Mouse (Mus musculus) c-Kit-negative CD71-positive TER-119-positive erythroid progenitor cells, embryonic 14.5 days (primary cell): ENCODE results near the gene AI464131.

ENCODE experiments used
- DNase-seq: peaks from one replicate; pipeline ENCODE4 v3.0.0-alpha.2; 2013; ENCODE audit warnings: low read depth, low spot score

The AI464131 gene

DNA sequence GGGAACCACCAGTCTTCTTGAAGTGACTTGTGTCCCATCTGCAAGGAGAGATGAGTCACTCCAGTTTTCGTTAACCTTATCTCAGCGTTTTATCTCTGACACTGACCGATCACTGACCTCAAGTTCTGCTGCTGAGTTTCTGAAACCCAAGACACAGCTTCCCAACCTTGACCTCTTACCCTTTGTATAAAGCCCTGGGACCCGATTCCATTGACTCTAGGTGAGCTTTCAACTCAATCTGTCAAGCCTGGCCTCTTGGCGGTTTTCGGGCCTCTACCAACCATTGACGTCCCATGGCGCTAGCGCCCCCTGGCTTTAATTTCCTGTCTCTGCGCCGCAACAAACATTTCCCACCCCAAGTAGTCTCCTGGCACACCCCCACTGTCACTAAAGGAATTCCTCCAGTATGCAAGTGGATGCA, 2.3 kb upstream of the AI464131 start:
- no peak for DNase-seq

- no peak for DNase-seq
Measured at GRCm38 (mm10) chr4:41504325-41504724, 1.4 kb upstream of the AI464131 start.

DNA sequence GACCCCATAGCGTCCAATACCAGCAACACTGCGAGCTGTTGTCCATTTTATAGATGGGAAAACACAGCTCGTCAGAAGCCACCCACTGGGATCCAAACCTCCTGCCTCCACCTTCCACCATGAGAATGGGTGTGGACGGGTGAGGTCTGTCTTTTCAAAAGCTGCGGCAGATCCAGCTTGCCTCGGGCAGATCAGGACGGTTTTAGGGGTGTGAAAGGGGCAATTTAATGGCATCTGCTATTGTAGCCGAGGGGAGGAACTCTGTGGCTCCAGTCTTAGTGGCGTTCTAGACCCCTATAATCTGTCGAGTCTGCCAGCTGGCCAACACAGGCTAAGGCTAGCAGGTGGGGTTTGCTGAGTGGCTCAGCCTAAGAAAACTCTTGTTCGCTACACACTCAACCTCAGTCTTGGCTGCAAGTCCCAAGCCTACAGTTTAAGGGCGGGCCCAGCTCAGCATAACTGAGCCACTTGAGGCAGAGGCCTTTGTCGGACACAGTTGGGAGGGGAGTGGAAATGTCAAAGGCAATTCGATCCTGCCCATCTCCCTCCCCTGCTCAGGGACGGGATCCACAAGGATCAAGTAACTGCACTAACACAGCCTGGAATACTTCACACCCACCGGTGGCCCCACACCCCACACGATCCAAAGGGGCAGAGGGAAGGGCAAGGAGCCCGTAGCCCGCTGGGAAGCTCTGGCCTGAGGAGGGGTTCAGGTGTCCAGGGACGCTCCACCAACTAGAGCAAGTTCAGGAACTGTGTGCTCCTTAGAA, 520 bp downstream of the AI464131 start:
- no peak for DNase-seq

GRCm38 (mm10) chr4:41500787-41501186, 2.1 kb downstream of the AI464131 start:
- DNase-seq = no peak

DNA sequence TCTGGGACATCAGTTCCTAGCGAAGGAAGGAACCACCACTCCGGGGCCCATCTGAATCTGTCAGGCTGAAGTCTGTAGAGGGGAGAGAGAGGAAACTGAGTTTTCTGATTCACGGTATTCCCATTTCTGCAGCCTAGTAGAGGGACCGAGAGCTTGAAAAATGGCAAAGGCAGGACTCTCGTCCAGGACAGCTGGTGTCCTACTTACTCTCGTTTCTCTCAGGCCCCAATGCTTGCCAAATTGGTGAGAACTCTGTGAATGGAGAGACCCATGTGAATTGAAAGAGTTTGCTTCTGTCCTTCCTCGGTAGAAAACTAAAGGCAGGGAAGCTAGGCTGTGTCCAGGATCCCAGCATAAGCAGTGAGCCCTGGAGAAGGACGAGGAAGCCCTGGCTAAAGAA, 3.3 kb downstream of the AI464131 start:
- no peak for DNase-seq

DNA sequence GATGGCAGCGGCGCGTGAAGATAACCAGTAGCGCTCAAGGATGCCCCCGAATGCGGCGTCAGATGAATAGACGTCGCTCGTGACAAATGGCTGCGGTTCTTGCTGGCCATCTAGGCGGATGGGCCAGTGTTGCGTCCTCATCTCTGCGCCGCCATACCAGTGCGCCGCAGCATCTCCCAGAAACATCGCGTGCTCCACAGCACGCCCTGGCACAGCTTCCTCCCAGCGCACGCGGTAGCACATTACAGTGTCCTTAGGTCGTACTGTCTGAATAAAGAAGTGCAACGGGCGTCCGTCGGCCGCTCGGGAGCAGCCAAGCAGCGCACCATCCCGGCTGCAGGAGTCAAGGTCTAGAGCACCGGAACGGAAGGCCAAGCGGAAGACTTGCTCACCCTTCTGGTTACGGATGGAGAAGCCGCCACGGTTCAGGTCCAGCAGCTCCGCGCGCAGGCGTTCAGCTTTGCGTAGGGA, 3.9 kb downstream of the AI464131 start:
- no peak for DNase-seq

DNA sequence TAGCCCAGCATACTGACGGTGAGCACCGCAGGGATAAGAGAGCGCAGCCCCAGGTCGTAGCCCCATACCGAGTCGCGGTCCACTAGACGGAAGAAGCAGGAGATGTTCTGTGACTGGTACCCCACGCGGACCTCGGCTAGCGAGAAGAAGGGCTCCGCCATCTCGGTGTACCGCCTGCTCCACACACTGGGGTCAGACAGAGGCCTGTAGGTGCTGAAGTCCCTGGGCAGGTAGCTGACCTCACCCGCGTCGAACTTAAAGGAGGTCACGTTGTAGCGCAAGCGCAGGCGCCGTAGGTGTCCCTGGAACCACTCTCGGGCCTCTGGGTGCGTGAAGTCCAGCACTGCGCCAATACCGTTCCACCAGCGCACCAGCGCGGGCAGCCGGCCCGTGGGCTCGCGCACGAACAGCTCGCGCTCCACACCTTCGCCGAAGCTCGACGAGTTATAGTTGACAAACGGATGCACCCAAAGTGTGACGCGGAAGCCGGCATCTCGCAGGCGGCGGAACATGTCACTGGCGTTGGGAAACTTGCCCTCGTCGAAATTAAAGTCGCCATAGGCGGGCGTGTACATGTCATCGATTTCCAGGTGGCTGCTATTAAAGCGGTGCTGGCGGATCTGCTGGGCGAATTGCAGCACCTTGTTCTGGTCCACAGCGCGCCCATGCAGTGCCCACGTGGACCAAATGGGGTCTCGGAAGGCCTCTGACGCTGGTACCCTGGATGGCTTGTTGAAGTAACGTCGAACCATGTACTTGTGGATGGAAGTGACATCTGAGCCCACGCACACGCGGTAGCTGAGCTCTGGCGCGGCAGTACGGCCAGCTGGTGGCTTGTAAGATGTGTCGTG, 4.7 kb downstream of the AI464131 start:
- no peak for DNase-seq

DNA sequence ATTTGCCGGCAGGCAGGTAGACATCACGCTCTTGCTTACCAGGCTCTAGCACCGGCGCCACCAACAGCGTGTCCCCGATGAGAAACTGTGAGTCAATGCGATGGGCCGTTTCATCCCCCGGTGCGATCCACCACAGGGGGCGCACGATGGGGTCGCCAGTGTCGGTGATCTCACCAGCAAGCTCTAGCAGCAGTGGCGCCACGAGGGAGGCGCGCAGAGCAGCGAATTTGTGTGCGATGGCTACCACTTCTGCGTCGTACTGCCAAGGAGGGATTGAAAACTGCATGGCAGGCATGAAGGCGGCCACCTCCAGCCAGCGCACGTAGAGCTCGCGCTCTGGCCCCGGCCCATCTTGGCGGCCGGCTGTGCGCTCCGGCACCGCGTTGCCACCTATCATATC, 5.3 kb downstream of the AI464131 start:
- no peak for DNase-seq

- DNase-seq = no peak
Measured at GRCm38 (mm10) chr4:41497046-41497445, 5.8 kb downstream of the AI464131 start.

- no peak for DNase-seq
Measured at GRCm38 (mm10) chr4:41495850-41496249, 7.0 kb downstream of the AI464131 start.

DNA sequence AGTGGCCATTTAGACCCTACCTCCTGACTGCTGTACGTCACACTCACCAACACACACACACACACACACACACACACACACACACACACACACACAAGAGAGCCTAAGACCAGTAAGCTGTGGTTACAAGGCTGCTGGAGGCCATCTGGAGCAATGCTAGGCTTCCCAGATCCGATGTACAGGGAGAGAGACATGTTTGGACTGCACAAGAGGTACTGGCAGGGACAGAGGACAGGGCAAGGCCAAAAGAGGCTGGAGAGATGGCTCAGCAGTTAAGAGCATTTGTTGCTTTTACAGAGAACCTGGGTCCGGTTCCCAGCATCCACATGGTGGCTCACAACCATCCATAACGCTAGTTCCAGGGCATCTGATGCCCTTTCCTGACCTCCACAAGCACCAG, 7.8 kb downstream of the AI464131 start:
- DNase-seq = no peak

GRCm38 (mm10) chr4:41494378-41494777, 8.5 kb downstream of the AI464131 start:
- no peak for DNase-seq

DNA sequence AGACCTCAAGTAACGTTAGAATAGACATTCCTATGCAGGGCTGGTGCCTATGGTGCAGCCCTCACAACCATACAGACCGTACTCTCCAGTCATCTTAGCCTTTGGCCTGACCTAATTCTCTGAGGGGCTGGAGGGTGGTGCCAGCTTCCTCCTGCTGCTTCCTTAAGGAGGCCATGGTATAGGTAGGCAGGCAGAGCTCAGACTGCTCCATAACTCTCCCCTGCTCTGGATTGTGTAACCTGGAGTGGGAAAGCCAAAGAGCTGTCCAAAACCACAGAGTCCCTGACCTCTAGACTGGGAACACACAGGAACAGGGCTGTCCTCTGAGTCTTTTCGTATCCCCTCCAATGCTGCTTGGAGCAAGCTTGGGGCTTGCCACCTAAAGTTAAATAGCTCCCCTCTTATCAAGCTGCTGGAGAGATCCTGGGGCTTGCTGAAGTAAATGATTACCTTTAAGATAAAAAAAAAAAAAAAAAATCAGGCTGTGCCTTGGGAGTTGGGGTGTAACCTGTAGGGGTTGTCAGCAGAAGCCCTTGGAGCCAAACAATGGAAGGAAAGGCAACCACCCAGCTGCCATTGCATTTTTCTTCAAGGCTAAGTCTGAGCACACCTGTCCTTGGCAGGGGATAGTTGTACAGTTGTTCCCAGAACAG, 9.3 kb downstream of the AI464131 start:
- no peak for DNase-seq

GRCm38 (mm10) chr4:41492951-41493350, 9.9 kb downstream of the AI464131 start:
- DNase-seq = no peak

- no peak for DNase-seq
Measured at GRCm38 (mm10) chr4:41481601-41482017, 21.3 kb downstream of the AI464131 start.

- no peak for DNase-seq
Measured at GRCm38 (mm10) chr4:41480254-41480653, 22.6 kb downstream of the AI464131 start.

GRCm38 (mm10) chr4:41479456-41479804, 23.4 kb downstream of the AI464131 start:
- no peak for DNase-seq

DNA sequence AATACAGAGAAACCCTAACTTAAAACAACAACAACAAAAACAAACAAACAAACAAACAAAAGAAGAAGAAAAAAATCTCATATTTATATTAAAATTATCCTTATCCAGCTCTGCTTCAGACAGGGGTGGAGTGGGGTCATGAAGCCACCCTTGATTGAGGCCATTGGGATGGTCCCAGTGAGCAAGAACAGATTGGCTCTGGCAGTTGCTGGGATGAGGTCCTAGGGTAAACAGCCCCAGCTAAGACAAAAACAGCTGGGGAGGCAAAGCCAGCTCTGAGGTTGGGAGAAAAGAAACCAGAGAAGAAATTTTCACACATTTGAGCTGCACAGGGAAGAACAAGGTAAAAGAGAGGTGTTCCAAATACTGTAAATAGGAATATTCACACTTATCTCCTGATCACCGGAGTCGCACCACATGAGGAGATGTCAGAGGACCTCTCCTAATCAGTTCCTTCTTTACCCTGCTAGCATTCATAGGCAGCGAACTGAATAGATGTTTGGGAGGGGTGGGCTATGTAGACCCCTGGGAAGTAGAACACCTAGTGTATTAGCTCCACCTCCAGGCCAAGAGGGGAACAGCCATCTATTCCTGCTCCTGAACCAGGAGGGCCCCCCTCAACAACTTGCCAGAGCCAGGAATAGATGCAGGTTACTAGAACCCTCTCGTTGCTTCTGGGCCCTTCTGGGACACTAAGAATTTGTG, 24.0 kb downstream of the AI464131 start:
- no peak for DNase-seq

GRCm38 (mm10) chr4:41477648-41478160, 25.2 kb downstream of the AI464131 start:
- DNase-seq = no peak

DNA sequence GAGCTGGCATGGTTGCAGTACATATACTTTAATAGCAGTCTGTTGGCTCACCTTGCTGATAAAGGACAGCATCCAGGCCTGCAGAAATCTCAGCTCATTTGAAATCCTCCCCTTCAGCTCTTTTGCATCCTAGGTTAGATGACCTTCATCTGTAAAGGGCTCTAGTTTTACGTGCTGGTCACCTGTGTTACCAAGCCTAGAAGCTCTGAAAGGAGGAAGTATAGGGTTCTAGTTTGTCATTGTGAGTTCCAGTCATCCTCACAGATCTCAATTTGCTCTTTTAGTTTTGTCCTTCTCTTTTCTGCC, 31.5 kb downstream of the AI464131 start:
- DNase-seq = no peak

GRCm38 (mm10) chr4:41470684-41471383, 32.0 kb downstream of the AI464131 start:
- no peak for DNase-seq
